Mouse (Mus musculus): Measurements from ENCODE around the gene Ldlrad1. TPM values are rescaled to one million over a fixed set of nuclear protein-coding genes. Genes with fewer than 3 reads are reported as not detected.

Ldlrad1 gene
- total RNA-seq, 2 experiments from 2014 or later = 0.44 TPM; not detected in 1

Other genes with a start within 250 kb of the Ldlrad1 start
- 100 to 1,000 TPM in 1 of 2 experiments, 10 to 100 TPM in 1; 96.0 to 102 TPM for gene Mrpl37, start 142.3 kb upstream of the Ldlrad1 start, total RNA-seq (2021)
- 10 to 100 TPM; 25.7 to 26.1 TPM for gene Cyb5rl, start 142.2 kb upstream of the Ldlrad1 start, total RNA-seq (2021)
- not detected for gene Cdcp2, start 112.3 kb upstream of the Ldlrad1 start, total RNA-seq (2021)
- gene Tmem59, start 30.8 kb upstream of the Ldlrad1 start, total RNA-seq (2021) = 100 to 1,000 TPM; 139 to 147 TPM
- gene Tceanc2, start 30.1 kb upstream of the Ldlrad1 start, total RNA-seq (2021) = 10 to 100 TPM; 13.5 to 15.4 TPM
- gene Lrrc42, start 44.4 kb downstream of the Ldlrad1 start, total RNA-seq (2021) = 10 to 100 TPM in 1 of 2 experiments, 1 to 10 TPM in 1; 10.0 to 10.2 TPM
- gene Hspb11, start 44.4 kb downstream of the Ldlrad1 start, total RNA-seq (2021) = 10 to 100 TPM in 1 of 2 experiments, 1 to 10 TPM in 1; 9.8 to 13.6 TPM
- gene Dio1, start 98.0 kb downstream of the Ldlrad1 start, total RNA-seq (2021) = not detected
- gene Yipf1, start 105.2 kb downstream of the Ldlrad1 start, total RNA-seq (2021) = 10 to 100 TPM; 17.3 to 18.6 TPM
- gene Ndc1, start 158.6 kb downstream of the Ldlrad1 start, total RNA-seq (2021) = 10 to 100 TPM; 10.5 to 12.6 TPM
- under 1 TPM; 0.15 to 0.25 TPM for gene Glis1, start 225.4 kb downstream of the Ldlrad1 start, total RNA-seq (2021)